Mouse (Mus musculus) Muller cell, postnatal 12 days (primary cell): ENCODE data around the gene Capza2.
"Not testable (repeated sequence)": the region's sequence is repeated elsewhere in the genome, so short reads cannot be mapped to it uniquely, and the experiment has no call there.

Source experiments
- DNase-seq: peaks from one replicate; pipeline ENCODE4 v3.0.0-alpha.2; 2015; ENCODE audit errors: inconsistent ontology term

The Capza2 gene

DNA sequence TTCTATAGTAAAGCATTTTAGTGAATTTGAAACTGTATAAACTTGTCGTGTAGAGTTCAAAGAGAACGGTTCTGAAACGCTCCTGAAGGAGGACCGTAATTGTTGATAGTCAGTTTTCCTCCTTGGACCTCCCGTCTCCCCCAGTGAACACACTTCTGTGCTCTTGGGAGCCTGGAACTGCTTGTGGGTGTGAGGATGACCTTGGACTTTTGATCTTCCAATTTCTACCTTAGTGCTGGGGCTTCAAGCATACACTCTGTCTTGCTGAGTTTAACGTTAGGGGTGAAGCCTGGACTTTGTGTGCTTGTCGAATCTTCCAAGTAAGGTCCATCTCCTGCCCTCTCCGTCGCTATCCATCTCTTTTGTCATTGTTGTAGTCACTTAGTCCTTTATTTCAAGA is 4.0 kb downstream of the Capza2 start:
- no peak for DNase-seq

- no peak for DNase-seq
Observed at GRCm38 (mm10) chr6:17642739-17643138, 6.7 kb downstream of the Capza2 start.

DNA sequence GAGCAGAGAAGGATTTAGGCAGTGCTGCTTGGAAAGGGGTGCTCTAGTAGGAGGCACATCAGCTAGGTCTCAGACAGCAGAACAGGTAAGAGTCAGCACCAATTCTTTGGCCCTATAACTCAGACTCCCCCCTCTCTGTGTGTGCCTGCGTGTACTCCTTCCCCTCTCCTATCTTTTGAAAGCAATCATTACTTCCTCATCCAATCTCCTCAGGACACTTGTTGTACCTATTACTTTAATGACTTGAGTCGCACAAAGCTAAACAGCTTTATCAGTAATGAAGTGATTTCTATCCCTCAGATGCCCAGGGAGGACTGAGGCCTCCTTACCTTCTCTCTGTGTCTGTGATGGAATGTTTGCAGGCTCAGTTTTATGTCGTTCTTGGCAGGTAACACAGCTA is 10.1 kb downstream of the Capza2 start:
- DNase-seq = no peak

DNA sequence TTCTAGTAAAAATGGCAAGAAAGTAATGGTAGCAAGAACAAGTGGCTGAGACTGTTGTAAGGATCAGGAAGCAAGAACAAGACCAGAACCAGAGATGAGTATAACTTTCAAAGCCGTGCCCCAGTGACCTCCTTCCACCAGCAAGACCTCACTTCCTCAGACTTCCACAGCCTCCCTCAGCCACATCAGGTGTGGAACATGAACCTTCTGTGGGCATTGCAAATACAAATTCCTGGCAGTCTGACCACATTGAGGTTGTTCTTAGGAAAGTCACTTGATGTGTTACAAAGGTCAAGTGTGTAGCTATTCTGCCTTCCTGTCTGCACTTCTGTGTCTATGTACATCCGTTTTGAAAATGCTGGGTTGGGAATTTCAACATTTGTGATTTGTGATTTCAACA is 16.1 kb downstream of the Capza2 start:
- no peak for DNase-seq

DNA sequence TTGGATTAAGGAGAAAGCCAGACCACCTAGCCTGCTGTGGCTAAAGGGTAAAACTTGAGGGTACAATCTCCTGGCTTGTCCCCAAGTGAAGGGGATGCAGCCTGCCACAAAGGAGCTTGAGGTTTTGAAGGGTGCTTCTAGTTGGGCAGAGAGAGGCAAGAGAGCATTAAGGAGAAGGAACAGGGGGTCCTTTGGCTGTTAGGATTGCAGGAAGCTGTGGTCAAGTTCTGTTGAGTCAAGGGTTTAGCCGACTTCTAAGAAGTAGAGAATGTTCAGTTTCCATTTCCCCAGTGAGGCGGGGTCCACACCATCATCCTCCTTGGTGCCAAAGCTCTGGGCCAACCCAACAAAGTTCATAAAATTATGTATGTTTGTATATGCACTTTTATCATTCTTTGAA is 19.0 kb downstream of the Capza2 start:
- DNase-seq = no peak

DNA sequence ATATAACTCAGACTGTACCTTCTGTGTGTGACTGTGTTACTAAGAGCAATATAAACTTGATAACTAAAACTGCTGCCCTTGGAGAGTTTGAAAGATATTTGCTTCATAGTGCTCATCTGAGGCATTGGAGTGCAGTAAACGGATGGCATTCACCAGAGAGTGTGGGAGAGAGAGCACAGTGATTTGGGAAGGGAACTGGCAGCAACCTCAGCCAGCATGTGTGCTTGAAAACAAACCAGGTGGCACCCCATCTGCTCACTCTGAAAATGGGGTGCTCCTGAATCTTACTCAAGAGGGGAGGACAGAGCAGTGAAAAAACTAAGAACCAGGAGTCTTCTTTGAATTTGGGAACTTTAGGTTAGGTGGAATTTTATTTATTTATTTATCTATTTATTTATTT is 21.3 kb downstream of the Capza2 start:
- DNase-seq = no peak

DNA sequence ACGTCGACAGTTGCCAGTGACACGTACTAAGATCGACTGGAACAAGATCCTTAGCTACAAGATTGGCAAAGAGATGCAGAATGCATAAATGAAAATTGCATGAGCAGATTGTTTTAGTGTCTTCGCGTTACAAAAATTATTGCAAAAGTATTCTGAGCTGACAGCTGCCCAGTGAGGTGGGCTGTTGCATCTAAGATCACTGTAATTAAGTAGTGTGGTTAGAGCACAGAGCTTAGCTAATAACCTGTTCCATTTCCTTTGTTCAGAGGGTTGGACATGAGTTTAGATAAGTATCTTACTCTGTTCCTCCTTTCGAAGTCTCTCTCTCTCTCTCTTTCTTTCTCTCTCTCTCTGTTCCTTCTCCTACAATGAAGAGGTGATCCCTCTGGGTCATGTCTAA is 29.3 kb downstream of the Capza2 start:
- no peak for DNase-seq

GRCm38 (mm10) chr6:17666024-17666423 is 30.0 kb downstream of the Capza2 start:
- no peak for DNase-seq

- DNase-seq = peak; percentile 5
Observed at GRCm38 (mm10) chr6:17667813-17668212, 31.8 kb downstream of the Capza2 start.

GRCm38 (mm10) chr6:17668334-17668733 is 32.3 kb downstream of the Capza2 start:
- DNase-seq = no peak

- no peak for DNase-seq
Observed at GRCm38 (mm10) chr6:17669826-17670225, 33.8 kb downstream of the Capza2 start.

GRCm38 (mm10) chr6:17675019-17675756 is 39.2 kb downstream of the Capza2 start:
- DNase-seq = peak; percentile 67

GRCm38 (mm10) chr6:17677008-17677407 is 41.0 kb downstream of the Capza2 start:
- DNase-seq = no peak

- DNase-seq = no peak
Observed at GRCm38 (mm10) chr6:17680266-17680925, 44.4 kb downstream of the Capza2 start.

- no peak for DNase-seq
Observed at GRCm38 (mm10) chr6:17681810-17682209, 45.8 kb downstream of the Capza2 start.

- no peak for DNase-seq
Observed at GRCm38 (mm10) chr6:17688676-17689075, 52.6 kb downstream of the Capza2 start.

- DNase-seq = no peak
Observed at GRCm38 (mm10) chr6:17692647-17693046, 56.6 kb downstream of the Capza2 start, which contains the start of gene St7. Gene St7, plus strand, starts transcription at chr6:17692933.

- peak; percentile 77 for DNase-seq
Observed at GRCm38 (mm10) chr6:17693726-17694549, 57.9 kb downstream of the Capza2 start.

GRCm38 (mm10) chr6:17694550-17694951 is 58.5 kb downstream of the Capza2 start:
- DNase-seq = peak; percentile 92

DNA sequence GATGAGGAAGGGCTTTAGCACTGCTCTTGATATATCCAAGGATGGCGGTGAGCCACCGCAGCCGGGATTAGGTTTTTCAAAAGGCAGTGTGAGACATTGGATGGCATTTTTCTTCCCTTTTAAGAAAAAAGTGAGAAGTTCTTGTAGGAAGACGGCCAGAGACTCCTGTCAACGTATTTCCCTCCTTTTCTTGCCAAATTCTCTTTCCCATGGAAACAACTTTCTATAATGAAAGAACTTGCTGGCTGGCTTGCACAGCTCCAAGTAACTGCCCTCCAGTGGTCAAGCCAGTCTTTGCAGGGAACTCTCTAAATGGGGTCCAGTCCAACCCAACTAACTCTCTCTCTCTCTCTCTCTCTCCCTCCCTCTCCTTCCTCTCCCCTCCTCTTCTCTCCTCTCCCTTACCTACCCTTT is 60.3 kb downstream of the Capza2 start:
- DNase-seq = peak; percentile 16

DNA sequence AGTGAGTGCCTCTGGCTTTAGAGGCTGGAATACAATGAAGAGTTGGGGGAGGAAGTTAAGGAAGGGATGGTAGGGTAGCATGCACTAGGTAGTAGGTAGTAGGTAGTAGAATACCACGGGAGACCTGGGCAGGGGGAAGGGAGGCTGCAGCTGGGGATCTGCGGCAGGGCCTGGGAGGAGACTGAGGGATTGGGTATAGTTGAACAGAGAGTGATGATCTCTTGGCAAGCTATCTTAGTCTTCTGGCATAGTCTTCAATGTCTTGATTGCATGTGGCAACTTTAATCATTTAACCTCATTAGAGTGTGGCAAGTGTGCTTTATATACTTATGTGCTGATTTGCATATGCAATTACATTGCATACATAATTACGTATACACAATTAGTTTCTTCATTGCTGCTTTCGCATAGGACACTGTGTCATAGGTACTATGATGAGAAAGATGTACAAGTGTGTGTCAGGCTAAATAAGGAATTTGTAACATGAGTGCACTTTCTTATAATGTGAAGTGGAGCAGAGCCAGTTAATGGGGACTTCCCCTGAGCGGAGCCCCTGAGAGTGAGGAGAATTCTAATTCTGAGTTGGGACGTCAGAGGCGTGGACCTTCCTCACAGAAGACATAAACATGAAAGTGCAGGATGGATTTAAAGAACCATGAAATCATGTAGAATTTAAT is 65.0 kb downstream of the Capza2 start:
- no peak for DNase-seq

DNA sequence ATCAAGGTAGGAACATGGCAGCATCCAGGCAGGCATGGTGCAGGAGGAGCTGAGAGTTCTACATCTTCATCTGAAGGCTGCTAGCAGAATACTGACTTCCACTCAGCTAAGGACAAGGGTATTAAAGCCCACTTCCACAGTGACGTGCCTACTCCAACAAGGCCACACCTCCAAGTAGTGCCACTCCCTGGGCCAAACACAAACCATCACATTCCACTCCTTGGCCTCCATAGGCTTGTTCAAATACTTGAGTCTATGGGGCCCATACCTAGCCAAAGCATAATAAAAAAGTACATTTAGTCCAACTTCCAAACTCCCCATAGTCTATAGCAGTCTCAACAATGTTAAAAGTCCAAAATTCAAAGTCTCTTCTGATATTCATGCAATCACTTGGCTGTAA is 68.0 kb downstream of the Capza2 start:
- DNase-seq = not testable (repeated sequence)
